Mouse (Mus musculus): ENCODE measurements around the gene Agl. TPM values are rescaled to one million over a fixed set of nuclear protein-coding genes. Genes with fewer than 3 reads are reported as not detected.
"Not testable (repeated sequence)": the region's sequence is repeated elsewhere in the genome, so short reads cannot be mapped to it uniquely, and the experiment has no call there.

The Agl gene
- total RNA-seq, 2 experiments from 2014 or later: 43.5 to 66.5 TPM

DNA sequence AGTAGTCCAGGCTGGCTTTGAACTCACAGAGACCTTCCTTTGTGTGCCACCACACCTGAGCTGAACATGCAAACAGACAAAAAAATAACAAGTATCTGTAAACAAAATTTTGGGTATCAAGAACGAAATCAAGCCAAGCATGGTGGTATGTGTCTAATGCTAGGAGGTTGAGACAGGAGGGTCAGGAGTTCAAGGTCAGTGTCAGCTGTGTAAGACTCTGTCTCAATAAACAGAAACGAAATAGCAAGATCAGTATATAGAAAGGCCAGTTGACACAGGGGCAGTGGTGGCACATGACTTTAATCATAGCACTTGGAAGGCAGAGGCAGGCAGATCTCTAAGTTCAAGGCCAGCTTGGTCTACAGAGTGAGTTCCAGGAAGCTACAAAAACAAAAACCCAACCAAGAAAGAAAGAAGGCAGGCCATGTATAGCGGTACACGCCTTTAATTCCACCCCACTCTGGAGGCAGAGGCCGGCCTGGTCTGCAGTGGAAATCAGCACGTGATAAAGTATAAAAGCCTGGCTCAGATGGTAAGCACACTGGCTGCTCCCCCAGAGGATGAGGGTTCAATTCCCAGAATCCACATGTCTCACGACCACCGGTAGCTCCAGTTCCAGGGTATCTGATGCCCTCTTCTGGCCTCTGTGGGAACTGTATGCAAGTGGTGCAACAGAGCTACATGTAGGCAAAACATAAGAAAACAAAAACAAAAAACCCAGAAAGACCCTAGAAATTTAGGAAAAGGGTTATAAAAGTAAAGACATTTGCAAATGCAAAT lies 59.4 kb downstream of the Agl start:
- DNase-seq: peak; percentile 37

- not testable (repeated sequence) for DNase-seq
Observed at GRCm38 (mm10) chr3:116747648-116748047, 60.3 kb downstream of the Agl start.

DNA sequence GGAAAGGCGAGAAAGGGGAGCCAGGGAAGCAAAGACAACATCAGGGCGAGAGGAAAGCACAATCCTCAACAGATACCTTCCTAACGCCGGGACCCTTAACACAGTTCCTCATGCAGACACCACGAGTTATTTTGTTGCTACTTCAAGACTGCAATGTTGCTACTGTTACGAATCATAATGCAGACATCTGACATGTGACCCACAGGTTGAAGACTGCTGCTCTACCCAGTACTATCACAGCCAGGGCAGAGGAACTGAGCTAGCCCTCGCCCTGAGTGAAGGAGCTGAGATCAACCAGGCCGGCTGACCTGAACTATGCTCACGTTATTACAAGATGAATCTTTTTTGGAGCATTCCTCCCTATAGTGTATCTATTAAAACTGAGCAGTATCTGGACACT lies 67.0 kb downstream of the Agl start:
- DNase-seq: no peak

DNA sequence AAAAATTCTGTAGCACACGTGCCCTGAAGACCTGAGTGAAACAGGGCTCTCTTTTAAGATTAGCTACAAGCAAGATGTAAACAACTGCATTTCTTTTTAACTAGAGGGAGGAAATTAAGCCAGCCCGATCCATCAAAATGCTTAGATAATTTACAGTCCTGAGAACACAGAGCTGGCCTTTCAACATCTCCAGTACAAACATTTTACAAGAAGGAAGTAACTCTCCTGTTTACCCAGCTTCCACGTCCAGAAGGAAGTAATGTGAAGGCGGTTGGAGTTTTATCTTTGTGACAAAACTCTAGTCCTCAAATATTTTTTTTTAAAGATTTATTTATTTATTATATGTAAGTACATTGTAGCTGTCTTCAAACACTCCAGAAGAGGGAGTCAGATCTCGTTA lies 67.9 kb downstream of the Agl start:
- DNase-seq: no peak

DNA sequence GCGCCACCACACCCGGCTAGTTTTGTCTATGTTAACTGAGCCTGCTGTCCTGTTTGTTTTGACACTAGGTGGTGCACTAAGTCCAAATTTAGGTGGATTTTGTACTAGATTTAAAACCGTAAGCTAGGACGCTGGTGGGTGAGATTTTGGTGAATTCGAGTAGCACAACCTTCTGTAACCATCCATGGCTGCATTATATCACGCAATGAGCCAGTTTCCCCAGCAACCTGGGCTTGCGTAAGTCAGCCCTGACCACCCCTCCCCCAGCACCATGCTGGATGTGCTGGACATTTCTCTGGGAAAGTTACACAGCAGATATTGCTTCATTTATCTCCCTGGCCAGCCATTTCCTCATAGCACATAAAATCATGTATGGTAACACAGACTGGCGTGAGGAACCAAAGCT lies 70.6 kb downstream of the Agl start:
- DNase-seq: peak; percentile 70

DNA sequence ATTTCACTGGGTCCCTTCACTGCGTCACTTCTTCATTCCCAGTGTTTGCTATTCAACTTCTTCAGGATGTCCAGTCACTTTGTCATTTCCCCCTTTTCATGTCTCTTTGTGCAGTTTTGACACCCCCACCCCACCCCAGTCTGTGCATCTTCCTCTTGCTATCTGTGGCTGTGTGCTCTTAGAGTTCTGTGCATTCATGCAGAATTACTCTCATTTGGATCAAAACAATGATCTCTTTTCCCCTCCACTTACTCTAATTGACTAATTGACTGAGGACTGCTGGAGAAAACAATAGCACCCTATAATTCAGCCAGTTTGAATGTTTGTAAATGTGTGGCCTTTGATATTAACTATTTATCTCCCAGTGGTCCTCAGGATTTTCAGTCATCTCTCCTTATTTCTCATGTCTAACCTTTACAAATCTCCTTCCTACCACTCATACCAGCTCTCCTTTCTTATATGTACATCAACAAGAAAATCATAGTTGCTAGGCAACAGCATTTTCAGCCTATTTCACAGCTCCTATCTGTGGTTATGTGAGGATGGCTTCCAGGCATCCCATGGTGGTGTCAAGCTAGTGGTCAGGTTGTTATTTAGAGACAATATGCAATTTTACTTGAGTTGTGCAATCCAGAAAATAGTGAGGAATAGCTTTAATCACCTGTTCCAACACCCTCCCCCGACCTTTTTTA lies 78.3 kb downstream of the Agl start:
- DNase-seq: no peak

- DNase-seq: no peak
Observed at GRCm38 (mm10) chr3:116726807-116727206, 81.2 kb downstream of the Agl start.

- DNase-seq: no peak
Observed at GRCm38 (mm10) chr3:116723496-116724481, 84.2 kb downstream of the Agl start.

- no peak for DNase-seq
Observed at GRCm38 (mm10) chr3:116722980-116723379, 85.0 kb downstream of the Agl start.

DNA sequence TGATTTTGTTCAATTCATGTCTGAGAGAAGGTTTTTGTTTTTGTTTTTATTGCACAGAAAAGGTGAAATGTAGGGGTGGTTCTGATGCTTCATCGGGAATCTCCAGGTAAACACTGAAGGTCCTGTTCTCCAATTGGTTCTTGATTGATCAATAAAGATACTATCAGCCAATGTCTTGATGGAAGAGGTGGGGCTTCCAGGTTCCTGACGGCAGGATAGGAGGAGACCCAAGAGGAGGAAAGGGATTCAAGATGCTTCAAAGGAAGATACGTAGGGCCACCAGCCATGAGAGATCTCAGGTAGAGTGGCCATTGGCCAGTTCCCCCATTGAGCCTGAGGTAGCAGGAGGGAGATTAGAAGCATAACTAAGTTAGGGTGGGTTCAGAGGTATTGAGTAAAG lies 89.0 kb downstream of the Agl start:
- DNase-seq: no peak

GRCm38 (mm10) chr3:116713031-116713430 lies 94.9 kb downstream of the Agl start:
- no peak for DNase-seq

DNA sequence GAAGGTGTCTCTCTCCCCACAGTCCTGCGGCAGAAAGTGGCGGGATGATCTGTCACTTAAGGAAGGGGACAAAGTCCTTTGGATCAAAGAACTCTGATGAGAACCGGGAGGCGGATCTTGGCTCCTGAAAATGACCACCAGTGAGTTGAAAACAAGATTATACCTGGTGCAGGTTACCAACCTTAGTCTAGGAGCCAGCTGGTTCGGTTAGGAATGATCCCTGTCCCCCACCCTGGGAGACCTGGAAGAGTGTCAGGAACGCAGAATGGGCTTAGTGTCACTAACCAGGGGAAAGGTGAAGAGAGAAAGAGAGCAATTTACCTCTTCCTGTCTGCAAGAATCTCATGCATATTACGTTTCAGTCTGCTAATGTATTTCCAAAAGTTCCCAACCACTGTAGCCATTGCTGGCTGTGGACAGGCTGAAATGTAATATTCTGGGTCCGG lies 95.5 kb downstream of the Agl start, which contains the start of gene Slc35a3:
Gene Slc35a3, minus strand, starts transcription at position 396 of the 446 bp plus-strand sequence.
- no peak for DNase-seq

DNA sequence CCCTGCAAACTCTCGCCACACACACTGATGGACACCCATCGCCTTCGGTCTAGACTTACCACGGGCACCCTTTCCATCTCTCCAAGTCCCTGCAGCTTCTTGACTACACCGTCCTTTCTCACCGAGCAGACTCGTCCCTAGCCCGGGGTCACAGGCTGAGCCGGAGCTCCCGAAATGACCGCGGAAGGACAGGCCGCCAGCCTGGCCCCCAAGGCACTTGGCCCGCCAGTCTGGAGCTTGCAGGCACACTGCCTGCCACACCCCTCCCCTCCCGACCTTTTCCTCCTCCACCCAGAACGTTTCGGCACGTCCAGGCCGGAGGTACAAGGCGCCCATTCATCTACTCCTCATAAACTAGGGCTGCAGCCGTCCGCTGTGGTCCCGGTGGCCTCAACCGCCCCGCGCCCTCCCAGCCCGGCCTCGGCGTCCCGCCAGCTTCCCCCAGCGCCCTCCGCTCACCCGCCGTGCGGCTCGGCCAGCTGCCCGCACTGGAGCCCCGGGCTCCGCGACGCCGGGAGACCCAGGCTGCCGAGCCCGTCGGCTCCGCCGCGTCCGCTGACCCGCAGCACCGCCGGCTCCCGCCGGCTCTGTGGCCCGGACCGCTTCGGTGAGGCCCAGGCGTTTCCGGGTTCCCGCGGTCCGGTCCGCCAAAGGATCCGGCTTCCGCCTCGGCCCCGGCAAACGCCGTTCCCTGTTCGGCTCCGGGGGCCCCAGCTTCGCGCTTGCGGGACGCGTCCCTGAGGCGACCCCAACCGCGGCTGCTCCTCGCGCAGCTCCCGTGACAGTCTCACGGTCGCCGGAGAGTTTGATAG lies 96.1 kb downstream of the Agl start:
- peak; percentile 91 for DNase-seq

GRCm38 (mm10) chr3:116710941-116711340 lies 97.0 kb downstream of the Agl start:
- no peak for DNase-seq

GRCm38 (mm10) chr3:116705637-116706204 lies 102.2 kb downstream of the Agl start:
- DNase-seq: no peak

GRCm38 (mm10) chr3:116703835-116704234 lies 104.1 kb downstream of the Agl start:
- no peak for DNase-seq

GRCm38 (mm10) chr3:116702647-116703272 lies 105.2 kb downstream of the Agl start:
- no peak for DNase-seq

- DNase-seq: no peak
Observed at GRCm38 (mm10) chr3:116701601-116702000, 106.4 kb downstream of the Agl start.

DNA sequence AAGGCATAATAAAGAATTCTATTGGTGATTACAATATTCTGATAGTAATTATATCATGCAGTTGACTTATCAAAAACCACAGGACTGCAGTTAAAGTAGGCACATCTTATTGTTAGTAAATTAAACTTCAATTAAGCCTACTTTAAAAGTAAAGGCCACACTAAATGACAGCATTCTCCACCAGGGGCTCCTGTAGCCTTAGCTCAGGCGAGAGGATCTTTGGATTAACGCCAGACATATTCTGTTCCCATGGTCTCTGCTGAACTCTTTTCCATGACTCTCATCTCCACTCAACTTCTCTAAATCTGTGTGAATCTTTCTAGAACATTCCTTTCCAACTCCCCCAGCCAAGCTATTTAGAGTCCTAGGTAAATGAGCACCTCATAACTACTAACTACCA lies 109.2 kb downstream of the Agl start:
- no peak for DNase-seq

DNA sequence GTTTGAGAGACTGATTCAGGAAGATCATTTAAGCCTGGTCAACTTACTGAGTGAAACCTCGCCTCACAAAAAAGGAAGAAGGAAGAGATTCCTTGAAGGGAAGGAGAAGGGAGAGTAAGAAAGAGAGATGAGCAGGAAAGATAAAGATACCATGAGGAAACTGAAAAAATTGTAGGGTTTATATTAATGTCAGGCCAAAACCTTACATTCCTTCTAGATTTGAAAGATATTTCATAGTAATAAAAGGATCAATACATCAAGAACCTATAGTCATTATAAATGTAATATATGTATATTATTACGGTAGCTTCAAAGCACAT lies 112.3 kb downstream of the Agl start:
- no peak for DNase-seq
